Mouse (Mus musculus) liver, embryonic 16.5 days (tissue): ENCODE measurements around the gene Clns1a. TPM values are rescaled to one million over a fixed set of nuclear protein-coding genes. Genes with fewer than 3 reads are reported as not detected.

Source experiments
- ATAC-seq: fragments of 200-750 bp; cut with Nextera tagmentation; 2 replicates; pipeline ENCODE4 v1.8.0; 2017; ENCODE audit warnings: low read depth, mild to moderate bottlenecking, moderate number of reproducible peaks, moderate library complexity
- H3K27ac ChIP-seq: fragments of 300-500 bp; sonication (generic); 2 replicates; pipeline ENCODE4 v1.5.1; 2014; ENCODE audit warnings: mild to moderate bottlenecking, low read length
- H3K27me3 ChIP-seq: fragments of 300-500 bp; sonication (generic); 2 replicates; pipeline ENCODE4 v1.6.1; 2014; ENCODE audit warnings: low read depth, low read length, mixed read lengths; ENCODE audit not compliant: control insufficient read depth, insufficient read depth
- H3K36me3 ChIP-seq: fragments of 300-500 bp; sonication (generic); 2 replicates; pipeline ENCODE4 v1.6.1; 2014; ENCODE audit warnings: mild to moderate bottlenecking; ENCODE audit not compliant: control insufficient read depth, insufficient read depth
- H3K4me1 ChIP-seq: fragments of 300-500 bp; sonication (generic); 2 replicates; pipeline ENCODE4 v1.6.1; 2014; ENCODE audit warnings: low read depth, low read length, mixed read lengths; ENCODE audit not compliant: control insufficient read depth
- H3K4me2 ChIP-seq: fragments of 300-500 bp; sonication (generic); 2 replicates; pipeline ENCODE4 v1.6.1; 2014; ENCODE audit warnings: low read depth, low read length, mixed read lengths
- H3K4me3 ChIP-seq: fragments of 300-500 bp; sonication (generic); 2 replicates; pipeline ENCODE4 v1.5.1; 2014; ENCODE audit warnings: low read depth, mild to moderate bottlenecking, low read length
- H3K9ac ChIP-seq: fragments of 300-500 bp; sonication (generic); 2 replicates; pipeline ENCODE4 v1.6.1; 2014; ENCODE audit warnings: low read depth, low read length
- H3K9me3 ChIP-seq: fragments of 300-500 bp; sonication (generic); replicated peaks from 2 replicates; pipeline ENCODE4 v1.6.1; 2016; ENCODE audit warnings: low read length; ENCODE audit not compliant: control insufficient read depth
- WGBS: fragments of 180-500 bp; shearing (Covaris S2); extraction: QIAGEN DNeasy Blood & Tissue Kit; methylation state at CpG from one replicate; pipeline ENCODE4 v1.1.7; 2014; ENCODE audit not compliant: insufficient replicate concordance; 5-methylcytosine and 5-hydroxymethylcytosine counted together
- polyA plus RNA-seq: library from polyadenylated mRNA; unstranded; fragments of >200 nt; fragmentation: Nextera tagmentation; extraction: Ambion mirVana; gene quantifications from 2 replicates; pipeline ENCODE4 v1.2.1, GENCODE M21; 2015

Gene Clns1a
- polyA plus RNA-seq, 1 experiment from 2014 or later: 50.8 TPM

GRCm38 (mm10) chr7:97722278-97722918, 26.0 kb downstream of the Clns1a start:
- no peak overlapping the region for H3K4me3 ChIP-seq
- H3K4me2 ChIP-seq: no peak overlapping the region
- no peaks in the 10 kb centered on the region for H3K27me3 ChIP-seq
- no peak overlapping the region for H3K27ac ChIP-seq
- ATAC-seq: no peak
- H3K4me1 ChIP-seq: peaks cover 4% of the 10 kb centered on the region
- peaks cover 5% of the 10 kb centered on the region; the same call in 1 of the 2 replicates for H3K36me3 ChIP-seq
- H3K9me3 ChIP-seq: no peaks in the 10 kb centered on the region
- WGBS: 72% methylated on average over 7 of the region's 7 CpGs
- no peak overlapping the region for H3K9ac ChIP-seq

DNA sequence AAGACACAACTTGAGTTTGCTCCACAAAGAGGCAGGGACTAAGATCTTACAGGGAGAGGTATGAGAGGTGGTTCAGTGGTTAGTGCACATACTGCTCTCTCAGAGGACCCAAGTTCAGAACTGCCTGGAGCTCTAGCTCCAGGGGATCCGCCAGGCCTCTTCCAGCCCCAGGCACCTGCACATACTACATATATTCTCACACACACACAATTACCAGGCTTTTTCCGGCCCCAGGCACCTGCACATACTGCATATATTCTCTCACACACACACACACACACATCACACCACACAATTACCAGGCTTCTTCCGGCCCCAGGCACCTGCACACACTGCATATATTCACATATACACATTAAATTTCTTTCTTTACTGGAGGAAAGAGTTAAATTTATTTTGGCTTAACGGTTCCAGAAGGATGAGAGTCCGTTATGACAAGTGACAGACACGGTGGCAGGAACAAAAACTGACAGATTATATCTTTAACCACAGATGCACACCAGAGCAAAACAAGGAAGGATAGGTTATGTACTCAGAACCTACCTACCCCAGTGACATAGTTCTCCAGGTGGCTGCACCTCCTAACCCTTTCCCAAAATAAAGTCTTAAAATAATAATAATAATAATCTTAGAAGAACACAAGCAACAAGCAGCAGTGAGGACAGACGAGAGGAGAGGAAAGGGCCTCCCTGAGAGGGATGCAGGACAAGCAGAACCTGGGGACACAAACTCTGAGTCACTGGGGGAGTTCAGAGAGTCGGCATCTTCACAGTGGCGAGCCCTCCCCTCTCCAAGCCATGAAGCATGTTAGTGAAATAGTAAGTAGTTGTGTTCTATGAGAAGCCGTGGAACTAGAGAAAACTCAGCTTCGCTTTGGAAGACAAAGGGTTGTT, 27.5 kb downstream of the Clns1a start:
- no peak overlapping the region for H3K4me3 ChIP-seq
- no peaks in the 10 kb centered on the region for H3K9me3 ChIP-seq
- ATAC-seq: no peak
- no peaks in the 10 kb centered on the region for H3K27me3 ChIP-seq
- 0 out of 2 replicates have a peak, but pooled peaks cover 1% of the 10 kb centered on the region for H3K36me3 ChIP-seq
- peaks cover 4% of the 10 kb centered on the region for H3K4me1 ChIP-seq
- WGBS: 50% methylated on average over 11 of the region's 11 CpGs
- H3K9ac ChIP-seq: no peak overlapping the region
- no peak overlapping the region for H3K27ac ChIP-seq
- no peak overlapping the region for H3K4me2 ChIP-seq

DNA sequence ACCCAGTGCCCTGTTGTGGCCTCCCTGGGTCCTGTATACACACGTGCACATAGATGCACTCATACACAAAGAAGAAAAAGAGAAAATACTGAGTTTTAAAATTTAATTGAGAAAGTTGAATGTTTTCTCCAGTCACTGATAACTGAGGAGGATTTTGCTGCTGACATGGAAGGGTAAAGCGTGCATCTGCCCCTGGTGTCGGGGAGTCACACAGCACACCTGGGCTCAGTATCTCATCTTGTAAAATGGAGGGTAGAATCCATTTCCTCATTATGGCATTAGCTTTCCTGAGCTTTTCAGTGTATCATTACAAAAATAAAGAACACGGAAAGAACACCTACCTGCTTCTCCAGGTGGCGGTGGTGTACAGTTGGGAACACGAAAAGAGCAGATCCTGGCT, 29.0 kb downstream of the Clns1a start:
- Histone ChIP-seq H3K9me3 (no peaks in the 10 kb centered on the region), H3K4me1 (peaks cover 7% of the 10 kb centered on the region), H3K9ac (no peak overlapping the region), H3K27me3 (no peaks in the 10 kb centered on the region), H3K4me2 (no peak overlapping the region), H3K4me3 (no peak overlapping the region), H3K36me3 (no peaks in the 10 kb centered on the region), H3K27ac (no peak overlapping the region)
- ATAC-seq: no peak
- WGBS: 86% methylated on average over 6 of the region's 6 CpGs

GRCm38 (mm10) chr7:97726080-97726479, 29.6 kb downstream of the Clns1a start:
- H3K9ac ChIP-seq: no peak overlapping the region
- no peak overlapping the region for H3K4me3 ChIP-seq
- no peaks in the 10 kb centered on the region for H3K27me3 ChIP-seq
- WGBS: 81% methylated on average over 7 of the region's 7 CpGs
- H3K4me1 ChIP-seq: peaks cover 9% of the 10 kb centered on the region
- no peak for ATAC-seq
- H3K36me3 ChIP-seq: no peaks in the 10 kb centered on the region
- H3K4me2 ChIP-seq: no peak overlapping the region
- no peak overlapping the region for H3K27ac ChIP-seq
- no peaks in the 10 kb centered on the region for H3K9me3 ChIP-seq

DNA sequence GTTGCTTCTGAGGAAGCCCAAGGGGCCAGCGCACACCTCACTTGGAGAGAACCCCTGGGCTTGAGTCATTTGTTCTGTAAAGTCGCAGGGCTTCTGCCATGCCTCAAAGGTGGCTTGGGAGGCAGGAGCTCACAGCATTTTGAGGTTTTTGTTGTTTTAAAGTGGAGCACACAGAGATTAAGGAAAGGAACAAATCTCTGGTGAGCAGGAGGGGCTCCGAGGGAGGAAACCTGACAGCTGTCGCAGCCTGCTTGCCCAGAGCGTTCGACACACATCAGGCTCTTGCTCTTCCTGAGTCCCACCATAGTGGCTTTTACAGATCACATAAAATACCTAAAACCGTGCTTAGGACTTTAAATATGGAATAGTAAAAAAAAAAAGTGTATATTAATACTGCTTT, 30.3 kb downstream of the Clns1a start:
- no peak for ATAC-seq
- Histone ChIP-seq H3K4me1 (peaks cover 13% of the 10 kb centered on the region), H3K27me3 (no peaks in the 10 kb centered on the region), H3K9ac (no peak overlapping the region), H3K36me3 (no peaks in the 10 kb centered on the region), H3K4me3 (no peak overlapping the region), H3K9me3 (no peaks in the 10 kb centered on the region), H3K4me2 (no peak overlapping the region), H3K27ac (no peak overlapping the region)
- WGBS: 65% methylated on average over 7 of the region's 7 CpGs

DNA sequence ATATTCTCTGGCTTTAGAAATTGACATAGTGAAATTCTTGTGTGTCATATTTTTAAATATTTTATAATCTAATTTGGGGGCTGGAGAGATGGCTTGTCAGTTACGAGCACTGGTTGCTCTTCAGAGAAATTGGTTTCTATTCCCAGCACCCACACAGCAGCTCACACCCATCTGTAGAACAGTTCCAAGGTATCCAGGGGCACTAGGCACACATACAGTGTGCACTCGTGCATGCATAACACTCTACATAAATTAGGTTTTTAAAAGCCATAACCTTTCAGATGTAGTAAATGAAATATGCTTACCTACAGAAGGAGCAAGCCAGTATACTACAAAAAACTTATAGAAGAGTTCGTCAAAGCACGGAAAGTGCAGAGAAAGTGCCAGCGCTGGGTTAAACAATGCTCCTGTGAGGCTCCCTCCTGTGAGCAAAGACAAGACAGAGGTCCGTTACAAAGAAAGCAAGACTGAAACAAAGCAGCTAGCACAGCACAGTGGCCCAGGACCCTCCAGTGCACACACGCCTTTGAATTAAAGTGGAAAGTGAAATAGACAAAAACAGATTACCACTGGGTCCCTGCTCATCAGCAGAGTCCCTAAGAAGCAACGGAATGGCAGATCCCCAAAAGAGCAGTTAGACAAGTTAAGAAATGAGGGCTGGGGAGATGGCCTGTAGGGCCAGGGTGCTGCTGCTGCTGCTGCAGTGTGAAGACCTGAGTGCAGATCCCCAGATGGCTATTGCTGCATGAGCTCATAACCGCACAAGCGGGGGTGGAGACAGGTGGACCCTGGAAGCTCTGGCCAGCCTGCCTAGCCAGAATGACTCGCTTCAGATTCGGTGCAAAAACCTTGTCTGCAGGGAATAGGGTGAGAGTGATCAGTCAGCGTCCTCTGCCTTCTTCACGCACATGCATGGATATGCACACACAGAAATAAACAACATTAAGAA, 32.5 kb downstream of the Clns1a start:
- no peak overlapping the region for H3K4me2 ChIP-seq
- H3K27ac ChIP-seq: no peak overlapping the region
- no peak overlapping the region for H3K4me3 ChIP-seq
- no peak overlapping the region for H3K9ac ChIP-seq
- ATAC-seq: no peak
- H3K4me1 ChIP-seq: peaks cover 21% of the 10 kb centered on the region
- no peaks in the 10 kb centered on the region for H3K36me3 ChIP-seq
- no peaks in the 10 kb centered on the region for H3K9me3 ChIP-seq
- H3K27me3 ChIP-seq: no peaks in the 10 kb centered on the region
- 71% methylated on average over 14 of the region's 14 CpGs for WGBS

- Histone ChIP-seq H3K27ac (no peak overlapping the region), H3K4me3 (no peak overlapping the region), H3K9me3 (no peaks in the 10 kb centered on the region), H3K9ac (no peak overlapping the region), H3K36me3 (no peaks in the 10 kb centered on the region), H3K27me3 (no peaks in the 10 kb centered on the region), H3K4me1 (peaks cover 29% of the 10 kb centered on the region), H3K4me2 (no peak overlapping the region)
- no peak for ATAC-seq
- 66% methylated on average over 3 of the region's 3 CpGs for WGBS
Observed at GRCm38 (mm10) chr7:97730427-97730826, 34.0 kb downstream of the Clns1a start.

GRCm38 (mm10) chr7:97733606-97734005, 37.2 kb downstream of the Clns1a start:
- Histone ChIP-seq H3K9me3 (no peaks in the 10 kb centered on the region), H3K27me3 (no peaks in the 10 kb centered on the region), H3K4me3 (no peak overlapping the region), H3K4me2 (peak overlapping the region; percentile 22), H3K36me3 (no peaks in the 10 kb centered on the region), H3K9ac (no peak overlapping the region), H3K4me1 (peaks cover 38% of the 10 kb centered on the region), H3K27ac (peak overlapping the region; percentile 3; the same call in 1 of the 2 replicates)
- peak; percentile 5 for ATAC-seq
- 22% methylated on average over 5 of the region's 5 CpGs for WGBS
